Mouse (Mus musculus): ENCODE data around the gene Ubxn6. TPM values are rescaled to one million over a fixed set of nuclear protein-coding genes. Genes with fewer than 3 reads are reported as not detected.
"Not testable (repeated sequence)": the region's sequence is repeated elsewhere in the genome, so short reads cannot be mapped to it uniquely, and the experiment has no call there.

The Ubxn6 gene
- total RNA-seq, 2 experiments from 2014 or later = 82.9 to 89.3 TPM

DNA sequence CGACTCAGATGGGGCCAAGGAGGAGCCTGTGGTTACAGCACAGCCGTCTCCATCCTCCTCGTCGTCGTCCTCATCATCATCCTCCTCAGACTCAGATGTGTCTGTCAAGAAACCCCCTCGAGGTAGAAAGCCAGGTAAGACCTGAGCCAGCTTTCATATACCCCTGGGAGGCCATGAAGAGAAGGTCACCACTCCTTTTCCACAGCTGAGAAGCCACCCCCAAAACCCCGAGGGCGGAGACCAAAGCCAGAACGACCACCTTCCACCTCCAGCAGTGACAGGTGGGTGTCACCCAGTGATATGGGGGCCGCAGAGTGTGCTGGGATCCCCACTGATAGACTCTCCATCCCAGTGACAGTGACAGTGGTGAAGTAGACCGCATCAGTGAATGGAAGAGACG, 22.1 kb upstream of the Ubxn6 start:
- no peak for TF ChIP-seq CTCF (conservative IDR thresholded peaks at IDR 0.05)
- H3K4me3 ChIP-seq = no peak overlapping the region
- no peak for DNase-seq (ENCODE audit: low spot score in 2 of 2)
- no peak overlapping the region for H3K27ac ChIP-seq

DNA sequence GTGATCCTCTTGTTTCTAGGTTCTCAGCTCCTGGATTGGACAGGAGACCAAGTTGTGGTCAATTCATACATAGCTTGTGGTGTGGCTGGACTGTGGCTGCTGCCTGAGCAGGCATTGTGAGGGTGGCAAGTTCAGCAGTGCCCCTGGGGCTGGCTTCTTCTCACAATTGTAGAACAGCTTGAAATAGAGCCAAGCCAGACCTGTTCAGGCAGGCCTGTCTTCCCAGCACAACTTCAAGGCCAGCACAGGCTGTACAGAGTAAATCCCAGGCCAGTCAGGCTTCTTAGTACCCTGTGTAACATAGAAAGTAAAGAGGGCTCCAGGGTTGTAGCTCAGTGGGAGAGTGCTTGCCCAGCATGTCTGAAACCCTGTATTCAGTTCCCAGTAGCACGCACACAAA, 18.0 kb upstream of the Ubxn6 start:
- no peak for DNase-seq (ENCODE audit: low spot score in 2 of 2)
- Histone ChIP-seq H3K4me3 (no peak overlapping the region), H3K27ac (0 out of 2 replicates have a peak overlapping the region, but pooled peaks have one; percentile 15)
- no peak for TF ChIP-seq CTCF (conservative IDR thresholded peaks at IDR 0.05)

DNA sequence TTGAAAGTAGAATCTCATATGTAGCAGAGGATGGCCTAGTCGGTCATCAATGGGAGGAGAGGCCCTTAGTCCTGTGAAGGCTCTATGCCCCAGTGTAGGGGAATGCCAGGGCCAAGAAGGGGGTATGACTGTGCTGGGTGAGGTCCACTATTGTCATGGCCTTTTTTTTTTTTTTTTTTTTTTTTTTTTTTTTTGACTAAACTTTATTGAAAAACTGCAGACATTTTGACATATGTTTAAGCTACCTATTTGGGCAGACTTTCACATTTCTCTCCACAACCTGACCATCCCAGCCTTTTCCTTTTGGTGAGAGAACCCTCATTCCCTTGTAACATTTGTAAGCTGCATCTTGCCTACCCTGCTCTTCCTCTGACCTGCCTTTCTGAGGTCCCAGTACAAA, 17.5 kb upstream of the Ubxn6 start:
- no peak for TF ChIP-seq CTCF (conservative IDR thresholded peaks at IDR 0.05)
- Histone ChIP-seq H3K27ac (0 out of 2 replicates have a peak overlapping the region, but pooled peaks have one; percentile 15), H3K4me3 (no peak overlapping the region)
- DNase-seq (ENCODE audit: low spot score in 2 of 2) = no peak

DNA sequence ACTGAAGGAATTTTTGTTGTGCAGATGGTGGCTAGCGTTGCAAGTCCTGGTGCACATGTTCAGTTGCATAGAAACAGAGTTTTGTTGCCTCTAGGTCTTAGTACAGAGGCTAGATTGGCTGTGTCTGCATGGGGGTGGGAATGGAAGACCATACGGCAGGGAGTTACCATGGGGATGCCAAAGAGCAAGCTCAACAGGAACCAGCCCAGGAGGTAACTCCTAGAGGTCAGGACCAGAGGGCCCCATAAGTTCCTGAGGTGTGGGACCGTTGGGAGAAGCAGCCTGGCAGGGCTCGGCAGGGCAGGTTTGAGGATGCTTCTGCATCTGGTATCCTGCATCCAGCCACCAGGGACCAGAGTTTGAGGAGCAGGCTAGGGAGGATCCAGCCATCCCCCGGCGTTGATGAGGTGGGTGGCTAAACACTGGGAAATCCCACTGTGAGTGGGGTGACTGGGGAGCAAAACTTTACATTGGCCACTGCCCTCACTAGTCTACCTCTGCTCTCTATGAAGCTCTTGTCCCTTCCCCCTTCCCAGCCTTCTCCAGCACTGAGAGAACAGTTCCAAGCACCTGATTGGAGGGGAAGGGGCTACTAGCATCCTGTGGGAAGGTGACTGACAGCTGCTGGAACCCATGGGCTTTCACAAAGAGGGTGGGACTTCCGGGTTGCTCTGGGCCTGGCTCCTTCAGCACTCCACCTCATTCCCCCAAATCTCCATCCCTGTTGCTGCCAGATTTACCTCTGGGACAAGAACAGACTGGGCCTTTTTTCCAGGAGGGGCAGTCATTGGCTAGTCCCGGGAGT, 6.2 kb upstream of the Ubxn6 start:
- peak; percentile 59 to 76 for DNase-seq (ENCODE audit: low spot score in 2 of 2)
- peak; percentile 27 for TF ChIP-seq CTCF (conservative IDR thresholded peaks at IDR 0.05)
- Histone ChIP-seq H3K27ac (peak overlapping the region; percentile 88), H3K4me3 (peak overlapping the region; percentile 82)

DNA sequence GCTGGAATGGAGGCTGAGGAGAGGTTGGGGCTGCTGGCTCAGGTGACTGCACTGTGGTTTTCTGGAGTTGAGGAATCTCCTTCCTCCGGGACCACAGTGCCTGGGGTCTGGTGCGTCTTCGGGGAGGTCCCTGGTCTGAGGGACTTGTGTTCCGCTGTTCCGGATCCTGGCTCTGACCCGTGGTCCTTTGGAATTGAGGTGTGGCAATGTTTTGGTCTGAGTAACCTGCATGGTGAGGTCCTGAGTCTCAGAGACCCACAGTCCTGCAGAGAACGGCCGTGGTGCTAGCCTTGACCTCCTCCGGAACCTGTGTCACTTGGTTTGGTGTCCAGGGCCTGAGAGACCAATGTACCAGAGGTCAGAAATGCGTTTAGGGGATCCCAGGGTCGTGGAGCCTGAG, 5.1 kb upstream of the Ubxn6 start:
- H3K27ac ChIP-seq = peak overlapping the region; percentile 88
- H3K4me3 ChIP-seq = peak overlapping the region; percentile 82
- DNase-seq (ENCODE audit: low spot score in 2 of 2) = no peak
- no peak for TF ChIP-seq CTCF (conservative IDR thresholded peaks at IDR 0.05)

DNA sequence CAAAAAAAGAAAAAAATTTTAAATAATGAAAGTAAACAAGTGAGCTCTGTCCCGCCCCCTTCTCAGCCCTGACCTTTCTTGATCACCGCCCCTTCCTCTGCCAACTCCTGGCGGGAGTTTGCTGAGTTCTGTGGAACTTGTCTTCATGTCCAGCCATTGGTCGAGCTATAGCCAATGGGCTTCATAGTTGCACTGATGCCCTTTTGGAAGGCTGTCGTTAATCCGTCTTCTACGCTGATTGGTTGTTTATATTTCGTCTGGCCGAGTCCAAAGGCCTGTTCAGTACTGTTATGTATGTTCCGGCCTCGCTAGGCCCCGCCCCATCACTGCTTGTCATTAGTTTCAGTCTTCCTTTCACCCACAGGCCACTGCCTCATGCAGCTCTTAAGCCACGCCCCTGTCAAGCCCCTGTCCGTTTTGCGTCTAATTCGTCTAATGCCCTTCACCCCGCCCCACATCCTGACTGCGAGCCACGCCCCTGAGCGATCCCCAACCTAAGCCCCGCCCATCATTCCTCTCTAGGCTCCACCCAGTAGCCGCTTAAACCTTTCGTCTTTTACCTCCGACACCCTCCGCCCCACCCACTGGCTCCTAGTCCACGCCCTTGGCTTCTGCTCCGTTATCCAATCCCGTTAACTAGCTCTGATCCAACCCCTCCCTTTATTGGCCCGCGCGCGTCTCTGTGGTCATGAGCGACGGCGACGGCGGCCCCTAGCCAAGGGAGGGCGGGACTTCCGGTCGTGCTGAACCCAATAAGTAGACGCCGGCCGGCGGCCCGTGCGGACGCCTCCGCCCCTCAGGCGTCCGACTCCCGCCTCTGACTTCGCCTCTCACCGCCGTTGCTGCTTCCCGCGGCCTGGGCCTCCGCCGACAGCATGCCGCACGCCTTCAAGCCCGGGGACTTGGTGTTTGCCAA, 4.3 kb upstream of the Ubxn6 start, which contains the start of gene Hdgfl2:
Gene Hdgfl2 (plus strand): TSS at position 755 of the 916 bp plus-strand sequence.
- H3K27ac ChIP-seq = peak within 1 kb of the TSS; percentile 88
- no peak for TF ChIP-seq CTCF (conservative IDR thresholded peaks at IDR 0.05)
- peak; percentile 98 to 100 for DNase-seq (ENCODE audit: low spot score in 2 of 2)
- peak within 1 kb of the TSS; percentile 82 for H3K4me3 ChIP-seq

DNA sequence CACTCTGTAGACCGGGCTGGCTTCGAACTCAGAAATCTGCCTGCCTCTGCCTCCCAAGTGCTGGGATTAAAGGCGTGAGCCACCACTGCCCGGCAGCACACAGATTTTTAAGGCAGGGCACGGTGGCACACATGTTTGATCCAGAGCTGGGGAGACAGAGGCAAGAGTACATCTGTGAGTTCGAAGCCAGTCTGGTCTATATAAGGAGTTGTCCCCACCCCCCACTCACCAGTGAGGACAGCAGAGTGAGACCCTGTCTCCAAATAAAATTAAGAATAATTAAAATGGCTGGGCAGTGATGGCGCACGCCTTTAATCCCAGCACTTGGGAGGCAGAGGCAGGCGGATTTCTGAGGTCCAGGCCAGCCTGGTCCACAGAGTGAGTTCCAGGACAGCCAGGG, 3.5 kb upstream of the Ubxn6 start:
- Histone ChIP-seq H3K27ac (peak overlapping the region; percentile 78), H3K4me3 (peak overlapping the region; percentile 44)
- DNase-seq (ENCODE audit: low spot score in 2 of 2) = not testable (repeated sequence)

DNA sequence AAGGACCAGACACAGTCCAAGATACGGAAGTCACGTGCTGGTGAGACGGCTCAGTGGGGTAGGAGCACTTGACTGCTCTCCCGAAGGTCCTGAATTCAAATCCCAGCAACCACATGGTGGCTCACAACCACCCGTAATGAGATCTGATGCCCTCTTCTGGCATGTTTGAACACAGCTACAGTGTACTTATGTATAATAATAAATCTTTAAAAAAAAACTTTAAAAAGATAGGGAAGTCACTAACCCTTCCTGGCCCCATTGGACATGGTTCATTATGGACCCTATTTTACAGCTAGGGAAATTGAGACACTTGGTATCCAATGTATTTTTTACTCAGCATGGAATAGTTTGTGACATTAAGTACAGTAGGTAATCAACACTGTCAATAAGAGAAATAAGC, 2.7 kb upstream of the Ubxn6 start:
- Histone ChIP-seq H3K4me3 (no peak overlapping the region), H3K27ac (no peak overlapping the region)
- peak; percentile 32; the same call in 1 of the 2 replicates for TF ChIP-seq CTCF (conservative IDR thresholded peaks at IDR 0.05)
- no peak for DNase-seq (ENCODE audit: low spot score in 2 of 2)

DNA sequence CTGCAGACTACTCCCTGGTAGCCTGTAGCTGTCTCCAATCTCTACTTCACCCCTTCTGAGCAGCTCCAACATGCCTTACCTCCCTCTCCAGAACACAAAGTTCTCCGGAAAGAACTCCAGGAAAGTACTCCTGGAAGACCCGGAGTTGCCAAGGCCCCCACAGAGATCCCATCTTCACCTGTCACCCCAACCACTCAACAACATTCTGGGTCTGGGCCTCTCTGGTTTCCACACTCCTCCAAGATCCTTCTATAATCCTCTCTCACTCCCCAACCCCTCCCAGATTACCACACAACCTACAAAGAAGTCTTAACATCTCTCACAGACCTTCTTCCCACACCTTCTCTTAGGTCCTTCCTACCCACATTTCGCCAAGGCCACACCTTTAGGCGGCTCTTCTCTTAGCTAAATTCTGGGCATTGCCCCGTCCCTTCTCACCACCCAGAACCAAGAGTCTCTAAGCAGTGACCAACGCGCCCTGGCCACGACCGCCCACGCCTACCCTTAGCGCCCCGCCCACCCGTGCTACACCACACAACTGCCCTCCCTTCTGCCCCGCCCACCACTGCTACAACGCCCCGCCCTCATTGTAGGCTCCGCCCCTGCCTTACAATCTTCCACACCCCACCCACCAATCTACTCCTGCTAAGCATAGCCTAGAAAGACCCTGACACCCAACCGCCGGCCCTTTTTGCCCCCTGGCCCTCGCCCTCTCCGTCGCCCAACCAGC, 566 bp downstream of the Ubxn6 start:
- Histone ChIP-seq H3K27ac (peak overlapping the region; percentile 90), H3K4me3 (peak overlapping the region; percentile 94)
- DNase-seq (ENCODE audit: low spot score in 2 of 2) = peak; percentile 55 to 65
- no peak for TF ChIP-seq CTCF (conservative IDR thresholded peaks at IDR 0.05)

DNA sequence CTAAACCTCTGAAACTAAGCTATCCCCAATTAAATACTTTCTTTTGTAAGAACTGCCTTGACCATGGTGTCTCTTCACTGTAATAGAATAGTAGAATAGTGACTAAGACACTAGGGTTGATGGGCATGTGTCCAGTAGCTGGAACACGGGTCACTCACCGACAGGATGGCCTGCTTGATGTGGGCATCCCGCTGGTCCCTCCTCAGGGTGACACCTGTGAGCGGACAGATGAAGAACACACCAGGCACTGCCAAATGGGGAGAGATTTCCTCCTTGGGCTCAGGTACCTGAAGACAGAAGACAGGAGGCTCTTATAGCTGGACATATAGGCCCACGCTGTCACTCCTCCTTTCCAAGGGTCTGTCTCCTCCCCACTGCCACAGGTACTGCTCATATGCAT, 2.6 kb downstream of the Ubxn6 start:
- TF ChIP-seq CTCF (conservative IDR thresholded peaks at IDR 0.05) = no peak
- no peak for DNase-seq (ENCODE audit: low spot score in 2 of 2)
- Histone ChIP-seq H3K4me3 (no peak overlapping the region), H3K27ac (no peak overlapping the region)

DNA sequence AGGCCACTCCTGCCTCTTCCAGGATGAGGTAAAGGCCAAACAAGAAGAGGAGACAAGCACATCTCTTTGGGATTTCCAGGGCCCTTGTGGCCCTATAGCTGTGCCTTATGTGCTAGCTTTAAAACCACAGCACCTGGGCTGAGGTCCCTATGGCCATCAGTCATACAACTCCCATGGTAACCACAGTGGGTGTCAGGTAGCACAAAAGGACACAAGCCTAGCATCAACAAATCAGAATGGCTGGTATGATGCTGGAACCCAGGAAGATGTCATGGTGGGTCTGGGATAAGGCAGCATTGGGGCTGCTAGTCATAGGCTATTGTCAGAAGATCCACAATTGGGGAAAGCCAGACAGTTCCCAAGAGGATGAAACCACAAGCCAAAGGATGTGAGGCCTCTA, 3.7 kb downstream of the Ubxn6 start:
- no peak overlapping the region for H3K27ac ChIP-seq
- no peak overlapping the region for H3K4me3 ChIP-seq
- no peak for DNase-seq (ENCODE audit: low spot score in 2 of 2)
- no peak for TF ChIP-seq CTCF (conservative IDR thresholded peaks at IDR 0.05)

DNA sequence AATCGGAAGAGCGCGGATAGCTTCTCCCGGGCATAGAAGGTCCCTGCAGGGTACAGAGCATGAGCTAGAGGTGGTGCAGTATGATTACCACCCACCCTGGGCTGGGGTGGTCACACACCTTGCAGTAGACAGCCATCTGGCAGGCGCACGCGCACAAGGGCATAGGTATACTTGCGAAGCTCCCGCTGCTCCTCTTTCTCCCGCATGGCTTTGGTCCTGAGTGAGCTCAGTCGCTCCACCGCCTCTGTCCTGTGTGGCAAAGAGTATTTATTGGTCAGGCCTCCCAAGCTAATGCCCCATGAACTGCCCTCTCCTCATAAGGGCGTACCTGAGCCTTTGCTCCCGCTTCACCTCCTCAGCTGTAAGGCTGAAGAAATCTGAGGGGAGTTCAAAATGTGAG, 5.8 kb downstream of the Ubxn6 start:
- TF ChIP-seq CTCF (conservative IDR thresholded peaks at IDR 0.05) = no peak
- Histone ChIP-seq H3K27ac (no peak overlapping the region), H3K4me3 (no peak overlapping the region)
- DNase-seq (ENCODE audit: low spot score in 2 of 2) = no peak

DNA sequence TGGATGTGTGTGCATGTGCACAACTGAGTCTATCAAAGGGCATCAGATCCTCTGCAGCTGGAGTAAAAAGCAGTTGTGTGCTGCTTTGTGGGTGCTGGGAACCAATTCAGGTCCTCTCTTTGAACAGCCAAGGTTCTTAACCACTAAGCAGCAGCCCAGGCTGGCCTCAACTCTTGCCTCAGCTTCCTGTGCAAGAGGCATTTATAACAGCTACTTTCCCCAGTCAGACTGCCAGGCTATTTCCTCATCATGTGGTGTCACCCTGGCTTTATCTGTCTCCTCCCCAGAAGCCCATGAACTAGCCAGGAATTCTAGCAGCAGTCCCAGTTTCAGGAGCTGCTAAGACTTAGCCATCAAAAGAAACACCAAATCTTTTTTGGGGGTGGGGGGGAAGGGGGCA, 8.4 kb downstream of the Ubxn6 start:
- TF ChIP-seq CTCF (conservative IDR thresholded peaks at IDR 0.05) = no peak
- Histone ChIP-seq H3K4me3 (no peak overlapping the region), H3K27ac (no peak overlapping the region)
- no peak for DNase-seq (ENCODE audit: low spot score in 2 of 2)
